Mouse (Mus musculus): ENCODE results near the gene Col4a3bp.
A peak's percentile ranks its signal among the peaks of the same experiment; 100 is the strongest.

The Col4a3bp gene

DNA sequence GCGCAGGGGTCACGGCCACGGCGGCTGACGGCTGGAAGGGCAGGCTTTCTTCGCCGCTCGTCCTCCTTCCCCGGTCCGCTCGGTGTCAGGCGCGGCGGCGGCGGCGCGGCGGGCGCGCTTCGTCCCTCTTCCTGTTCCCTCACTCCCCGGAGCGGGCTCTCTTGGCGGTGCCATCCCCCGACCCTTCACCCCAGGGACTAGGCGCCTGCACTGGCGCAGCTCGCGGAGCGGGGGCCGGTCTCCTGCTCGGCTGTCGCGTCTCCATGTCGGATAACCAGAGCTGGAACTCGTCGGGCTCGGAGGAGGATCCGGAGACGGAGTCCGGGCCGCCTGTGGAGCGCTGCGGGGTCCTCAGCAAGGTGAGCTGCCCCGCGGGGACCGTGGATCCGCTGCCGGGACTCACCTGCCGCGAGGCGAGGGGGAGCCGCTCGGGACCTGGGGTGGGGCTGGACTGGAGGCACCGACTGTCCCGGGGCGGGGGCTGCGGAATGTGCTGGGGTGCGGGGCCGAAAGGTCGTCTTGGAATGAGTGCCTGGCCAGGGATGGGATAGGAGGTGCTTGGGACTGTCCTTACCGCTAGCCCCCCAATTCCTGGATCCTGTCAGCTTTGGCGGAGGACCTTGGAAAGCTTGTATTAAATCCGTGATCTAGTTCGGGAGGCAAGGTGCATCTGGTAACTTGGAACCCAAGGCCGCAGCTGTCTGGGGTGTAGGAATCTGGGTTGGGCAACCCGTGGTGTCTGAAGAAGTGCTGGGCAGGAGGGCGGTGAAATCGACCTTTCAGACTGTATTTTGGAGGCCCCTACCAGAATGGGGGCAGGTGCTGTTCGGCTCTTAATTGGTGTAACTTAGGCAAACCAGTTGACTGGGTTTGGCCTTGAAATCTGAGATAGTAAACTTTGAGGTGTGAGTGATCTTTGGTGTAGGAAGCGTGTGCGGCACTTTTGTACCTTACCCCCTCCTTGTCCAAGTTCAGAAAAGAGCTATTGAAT, 778 bp downstream of the Col4a3bp start:
- peak; percentile 46 for DNase-seq (ENCODE audit: low spot score)

- DNase-seq (ENCODE audit: low spot score) = no peak
Observed at GRCm38 (mm10) chr13:96544506-96544905, 2.1 kb downstream of the Col4a3bp start.

DNA sequence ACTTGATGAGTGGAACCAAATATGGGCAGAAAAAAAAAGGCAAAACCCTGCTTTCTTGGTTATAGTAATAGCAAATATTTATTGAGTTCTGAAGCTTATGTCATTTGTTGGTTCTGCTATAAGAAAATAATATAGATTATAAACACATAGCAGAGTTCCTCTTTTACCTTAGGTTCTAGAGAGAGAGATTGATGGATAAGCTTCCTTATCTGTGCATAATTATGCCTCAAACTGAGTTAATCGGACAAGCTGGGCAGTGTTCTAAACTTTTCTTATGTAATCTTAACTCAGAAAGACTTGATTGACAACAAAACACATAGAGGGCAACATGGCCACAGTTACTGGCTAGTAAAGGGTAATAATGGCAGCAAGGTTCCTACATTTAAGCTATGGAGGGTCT, 4.8 kb downstream of the Col4a3bp start:
- no peak for DNase-seq (ENCODE audit: low spot score)

DNA sequence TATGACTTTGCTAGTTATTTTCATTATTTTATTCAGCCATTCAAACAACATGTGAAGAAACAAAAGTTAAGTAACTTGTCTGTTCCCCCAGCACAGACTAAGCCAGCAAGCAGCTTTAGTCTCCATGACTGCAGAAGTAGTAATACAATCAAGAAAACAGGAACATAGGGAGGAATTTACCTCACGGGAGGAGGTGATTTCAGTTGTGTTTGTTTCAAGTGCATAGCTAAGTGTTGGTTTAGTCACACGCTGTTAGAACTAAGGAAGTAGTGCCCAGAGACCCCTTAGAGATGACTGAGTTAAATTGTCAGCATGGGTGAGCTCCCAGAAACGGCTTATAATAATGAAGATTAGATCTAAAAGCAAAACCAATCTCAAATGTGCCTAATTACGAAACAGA, 5.5 kb downstream of the Col4a3bp start:
- DNase-seq (ENCODE audit: low spot score) = no peak

DNA sequence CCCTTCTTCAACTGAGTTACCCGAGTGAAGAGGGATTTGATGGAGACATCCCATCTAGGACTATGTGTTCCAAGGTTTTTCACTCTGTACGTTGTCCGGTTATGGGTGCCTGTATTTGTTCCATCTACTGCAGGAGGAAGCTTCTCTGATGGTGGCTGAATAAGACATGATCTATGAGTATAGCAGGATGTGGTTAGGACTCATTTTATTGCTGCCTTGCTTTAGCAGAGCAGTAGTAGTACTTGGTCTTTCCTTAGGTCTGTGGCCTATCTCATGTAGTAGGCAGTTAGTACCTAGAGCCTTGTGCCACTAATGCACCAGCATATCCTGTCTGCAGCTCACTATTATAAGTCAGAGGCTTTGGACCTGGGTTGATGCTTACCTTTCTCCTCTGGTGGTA, 12.7 kb downstream of the Col4a3bp start:
- DNase-seq (ENCODE audit: low spot score) = no peak

- DNase-seq (ENCODE audit: low spot score) = no peak
Observed at GRCm38 (mm10) chr13:96567977-96568376, 25.6 kb downstream of the Col4a3bp start.

DNA sequence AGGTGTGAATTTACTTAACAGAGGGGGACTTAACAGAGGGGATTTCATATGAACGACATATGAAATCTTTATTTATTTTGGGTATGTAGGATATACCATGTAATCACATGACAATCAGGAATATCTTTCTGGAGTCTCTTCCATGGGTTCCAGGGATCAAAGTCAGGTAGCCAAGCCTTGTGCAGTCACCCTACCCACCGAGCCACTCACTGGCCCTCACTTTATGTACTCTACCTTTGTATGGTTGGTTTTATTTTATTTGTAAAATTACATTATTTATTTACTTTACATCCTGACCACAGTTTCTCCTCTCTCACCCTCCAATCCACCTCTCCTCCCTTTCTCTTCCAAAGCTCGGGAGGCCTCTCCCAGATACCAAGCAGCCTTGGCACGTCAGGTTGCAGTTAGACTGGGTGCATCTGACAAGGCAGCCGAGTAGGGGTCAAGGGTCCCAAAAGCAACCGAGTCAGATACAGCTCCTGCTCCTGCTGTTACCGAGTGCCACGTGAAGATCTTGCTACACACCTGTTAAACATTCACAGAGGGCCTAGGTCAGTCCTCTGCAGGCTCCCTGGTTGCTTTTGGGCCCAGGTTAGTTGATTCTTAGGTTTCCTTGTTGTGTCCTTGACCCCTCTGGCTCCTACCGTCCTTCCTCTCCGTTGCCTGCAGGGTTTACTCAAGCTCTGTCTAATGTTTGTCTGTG, 28.0 kb downstream of the Col4a3bp start:
- DNase-seq (ENCODE audit: low spot score) = no peak

DNA sequence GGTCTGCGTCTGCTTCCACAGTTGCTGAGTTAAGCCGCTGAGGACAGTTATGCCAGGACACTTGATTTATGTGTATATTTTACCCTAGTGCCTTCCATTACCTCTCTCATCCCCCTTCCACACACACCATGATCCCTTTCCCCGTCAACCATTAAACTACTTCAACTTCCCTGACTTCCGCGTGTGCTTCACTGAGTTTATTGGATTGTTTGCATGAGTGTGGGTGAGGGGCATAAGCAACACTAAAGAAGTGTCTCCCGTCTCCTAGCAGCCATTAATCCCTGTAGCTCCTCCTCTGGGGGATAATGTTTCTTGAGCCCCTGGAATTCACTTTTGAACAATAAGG, 28.6 kb downstream of the Col4a3bp start:
- DNase-seq (ENCODE audit: low spot score) = no peak

DNA sequence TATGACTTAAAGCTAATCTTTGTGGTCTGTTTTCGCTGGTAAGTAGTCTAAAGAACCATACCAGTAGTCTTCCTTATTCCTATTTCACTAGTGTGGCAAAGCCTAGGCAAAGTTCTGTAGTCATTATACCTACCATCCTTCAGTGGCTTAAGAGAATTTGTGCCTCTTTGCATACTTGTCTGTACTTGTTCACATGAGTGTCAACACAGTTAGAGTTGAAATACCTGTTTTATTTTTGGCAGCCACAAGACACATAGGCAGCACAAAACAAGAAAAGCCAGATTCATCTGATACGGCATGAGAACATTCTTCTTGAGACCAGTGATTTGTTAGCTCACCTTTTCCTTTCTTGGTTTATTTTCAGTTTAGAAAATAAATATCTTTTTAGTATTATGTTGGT, 31.8 kb downstream of the Col4a3bp start:
- no peak for DNase-seq (ENCODE audit: low spot score)

GRCm38 (mm10) chr13:96579104-96579503, 36.7 kb downstream of the Col4a3bp start:
- DNase-seq (ENCODE audit: low spot score) = no peak

DNA sequence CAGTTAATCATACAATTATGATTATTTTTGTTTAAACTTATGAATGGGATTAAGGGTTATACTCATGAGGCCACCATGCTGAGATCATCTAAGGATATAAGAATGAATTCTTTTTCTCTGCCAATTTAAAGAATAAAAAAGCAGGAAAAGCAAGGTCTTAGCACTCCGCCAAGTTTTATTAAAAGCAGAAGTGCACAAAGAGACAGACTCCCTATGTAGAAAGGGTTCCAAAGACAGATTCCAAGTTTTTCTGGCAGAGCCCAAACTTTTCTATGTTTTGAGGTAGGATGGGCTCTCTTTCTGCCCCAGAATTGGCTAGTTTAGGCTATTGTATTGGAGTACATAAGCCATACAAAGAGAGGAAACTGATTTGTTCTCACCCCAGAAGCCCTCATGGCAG, 37.6 kb downstream of the Col4a3bp start:
- DNase-seq (ENCODE audit: low spot score) = no peak

GRCm38 (mm10) chr13:96584201-96584600, 41.8 kb downstream of the Col4a3bp start:
- no peak for DNase-seq (ENCODE audit: low spot score)

DNA sequence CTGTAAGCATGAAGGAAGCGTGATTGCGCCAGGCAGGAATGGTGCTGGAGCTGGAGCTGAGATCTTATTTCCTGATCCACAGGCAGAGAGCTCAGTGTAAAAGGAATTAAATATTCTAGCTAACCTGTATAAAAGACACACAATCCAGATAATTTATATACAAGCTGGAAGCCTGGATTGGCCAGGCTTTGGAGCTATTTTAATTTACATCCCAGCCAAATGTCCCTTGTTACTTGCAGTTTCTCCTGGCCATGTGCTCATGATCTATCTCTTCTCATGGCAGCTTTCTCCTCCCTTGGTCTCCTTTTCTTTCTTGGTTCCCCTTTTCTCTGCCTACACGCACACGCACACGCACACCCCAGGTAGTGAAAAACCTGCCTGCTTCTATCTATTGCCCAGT, 44.1 kb downstream of the Col4a3bp start:
- no peak for DNase-seq (ENCODE audit: low spot score)

DNA sequence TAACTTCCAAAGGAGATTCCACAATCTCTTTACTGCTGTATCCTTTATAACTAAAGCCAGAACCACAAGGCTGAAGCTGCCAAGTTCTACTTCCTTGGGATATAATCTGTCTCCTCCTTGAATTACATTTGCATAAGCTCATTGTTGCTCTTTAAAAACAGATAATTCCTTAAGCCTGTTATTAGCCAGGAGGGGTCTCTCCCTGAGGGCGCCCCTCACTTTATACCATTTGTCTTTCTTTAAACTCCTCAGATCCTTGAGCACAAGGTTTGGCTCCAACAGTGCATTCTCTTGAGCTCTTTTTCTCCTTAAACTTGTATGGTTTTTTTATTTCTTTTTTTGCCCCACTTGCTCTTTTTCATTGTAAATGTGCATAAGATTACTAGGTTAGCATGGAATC, 46.2 kb downstream of the Col4a3bp start:
- DNase-seq (ENCODE audit: low spot score) = no peak

GRCm38 (mm10) chr13:96593621-96594020, 51.2 kb downstream of the Col4a3bp start:
- DNase-seq (ENCODE audit: low spot score) = no peak

DNA sequence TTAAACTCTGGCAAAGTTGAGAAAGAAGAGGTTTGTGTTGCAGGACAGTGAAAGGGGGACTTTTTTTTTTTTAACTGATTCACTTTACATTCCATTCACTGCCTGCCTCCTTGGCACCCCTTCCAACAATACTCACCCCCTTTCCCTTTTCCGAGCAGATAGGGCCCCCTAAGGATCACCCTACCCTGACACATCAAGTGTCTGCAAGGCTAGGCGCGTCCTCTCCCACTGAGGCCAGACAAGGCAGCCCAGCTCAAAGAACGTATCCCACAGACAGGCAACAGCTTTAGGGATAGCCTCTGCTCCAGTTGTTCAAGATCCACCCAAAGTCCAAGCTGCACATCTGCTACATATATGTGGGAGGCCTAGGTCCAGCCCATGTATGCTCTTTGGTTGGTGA, 51.7 kb downstream of the Col4a3bp start:
- no peak for DNase-seq (ENCODE audit: low spot score)

DNA sequence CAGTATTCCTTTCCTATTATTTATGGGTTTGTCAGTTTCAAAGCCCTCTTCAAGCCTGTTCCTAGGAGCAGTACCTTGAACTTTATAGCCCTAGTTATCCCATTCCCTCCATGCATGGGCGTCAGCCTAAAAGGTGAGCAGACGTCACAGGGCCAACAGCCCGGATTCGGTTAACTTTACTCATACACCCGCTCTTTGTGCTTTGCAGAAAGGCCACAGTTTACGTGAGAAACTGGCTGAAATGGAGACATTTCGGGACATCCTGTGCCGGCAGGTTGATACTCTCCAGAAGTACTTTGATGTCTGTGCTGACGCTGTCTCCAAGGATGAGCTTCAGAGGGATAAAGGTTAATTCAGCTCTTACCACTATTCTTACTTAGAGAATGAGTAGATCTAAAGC, 56.8 kb downstream of the Col4a3bp start:
- no peak for DNase-seq (ENCODE audit: low spot score)

DNA sequence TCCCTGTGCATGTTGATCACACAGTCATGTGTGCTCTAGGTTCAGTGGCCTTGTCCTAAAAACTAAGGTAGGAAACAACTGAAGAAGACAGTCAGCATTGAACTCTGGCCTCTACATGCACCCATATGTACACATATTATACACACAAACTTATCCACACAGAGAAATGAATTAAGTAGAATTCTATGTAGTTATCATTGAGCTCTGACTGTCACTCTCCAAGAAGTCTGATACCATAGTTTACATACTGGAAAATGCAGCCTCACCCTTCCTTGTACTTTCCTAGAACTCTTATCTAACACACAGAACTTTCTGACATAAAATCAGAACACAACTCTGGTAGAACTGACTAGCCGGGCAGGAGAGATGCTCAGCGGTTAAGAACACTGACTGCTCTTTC, 61.8 kb downstream of the Col4a3bp start:
- no peak for DNase-seq (ENCODE audit: low spot score)

- DNase-seq (ENCODE audit: low spot score) = no peak
Observed at GRCm38 (mm10) chr13:96614615-96615014, 72.2 kb downstream of the Col4a3bp start.

DNA sequence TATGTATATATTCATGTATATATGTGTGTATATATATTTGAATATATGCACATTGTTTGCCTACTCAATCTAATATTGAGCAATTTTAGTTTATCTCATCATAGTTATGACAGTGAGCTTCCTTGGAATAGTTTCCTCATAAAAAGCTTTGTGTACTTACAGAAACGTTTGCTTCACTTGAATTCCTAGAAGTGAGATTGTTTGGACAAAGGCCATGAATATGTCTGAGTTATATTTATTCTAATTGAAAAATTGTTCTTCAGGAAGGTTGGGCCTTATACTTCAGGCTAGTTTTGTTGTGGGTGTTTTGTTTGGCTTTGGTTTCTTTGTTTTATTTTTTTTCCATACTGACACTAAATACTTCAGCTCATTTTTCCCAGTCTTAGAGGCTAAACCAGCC, 78.5 kb downstream of the Col4a3bp start:
- no peak for DNase-seq (ENCODE audit: low spot score)

DNA sequence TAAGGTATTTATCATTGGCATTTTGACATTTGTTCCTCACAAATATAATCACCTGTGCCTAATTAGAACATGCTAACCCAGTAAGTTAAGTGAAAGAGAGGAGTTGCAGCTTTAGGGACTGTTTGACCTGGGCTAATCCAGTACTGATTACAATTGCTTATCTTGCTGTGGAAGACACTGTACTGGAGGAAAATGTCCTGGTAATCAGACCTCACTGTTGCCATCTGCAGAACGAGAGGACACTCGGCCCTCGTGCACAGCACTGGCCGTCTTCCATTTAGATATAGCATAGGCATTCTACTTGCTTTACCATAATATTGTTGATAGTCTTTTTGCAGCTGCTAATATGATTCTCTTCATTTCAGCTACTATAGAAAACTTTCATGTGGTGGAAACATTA, 88.0 kb downstream of the Col4a3bp start:
- no peak for DNase-seq (ENCODE audit: low spot score)

- DNase-seq (ENCODE audit: low spot score) = no peak
Observed at GRCm38 (mm10) chr13:96644168-96644567, 101.8 kb downstream of the Col4a3bp start.

DNA sequence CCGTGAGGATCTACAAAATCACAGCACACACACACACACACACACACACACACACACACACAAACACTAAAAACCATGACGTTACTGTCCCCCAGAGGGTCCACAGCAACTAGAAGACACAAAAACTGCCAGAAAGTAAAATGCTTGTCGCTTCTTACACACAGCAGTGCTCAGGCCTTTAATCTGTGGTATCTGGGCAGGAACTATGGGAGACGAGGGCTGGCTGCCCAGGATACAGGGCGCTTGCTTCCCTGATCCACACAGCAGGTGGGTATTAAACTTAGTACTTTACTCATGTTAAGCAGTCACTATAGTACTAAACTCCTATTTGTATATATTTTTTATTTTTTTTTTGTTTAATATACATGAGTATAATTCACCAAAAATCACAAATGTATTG, 103.4 kb downstream of the Col4a3bp start:
- DNase-seq (ENCODE audit: low spot score) = no peak

All from urinary bladder, postnatal 25 days (tissue).